Mouse (Mus musculus): Measurements from ENCODE around the gene Ccdc122.
"Not testable (repeated sequence)": the region's sequence is repeated elsewhere in the genome, so short reads cannot be mapped to it uniquely, and the experiment has no call there.

Ccdc122 gene

GRCm38 (mm10) chr14:77053288-77053687 lies 16.7 kb downstream of the Ccdc122 start:
- no peaks in the 10 kb centered on the region for H3K4me1 ChIP-seq (replicated peaks; ENCODE audit: low read depth, low read length)
- TF ChIP-seq NANOG (IDR thresholded peaks at IDR 0.05; ENCODE audit: borderline replicate concordance, low read length) (no peak), CTCF (conservative IDR thresholded peaks at IDR 0.05; ENCODE audit: low read length) (peak; percentile 7; the same call in 1 of the 2 replicates)
- H3K36me3 ChIP-seq (ENCODE audit: insufficient read depth, low read length) = no peaks in the 10 kb centered on the region
- no peak overlapping the region for H3K4me3 ChIP-seq (replicated peaks; ENCODE audit: low read length)
- peaks cover 5% of the 10 kb centered on the region; the same call in 1 of the 2 replicates for H3K27me3 ChIP-seq (ENCODE audit: insufficient read depth, low read length)
- H3K9me3 ChIP-seq (ENCODE audit: low read length) = peaks cover 9% of the 10 kb centered on the region

DNA sequence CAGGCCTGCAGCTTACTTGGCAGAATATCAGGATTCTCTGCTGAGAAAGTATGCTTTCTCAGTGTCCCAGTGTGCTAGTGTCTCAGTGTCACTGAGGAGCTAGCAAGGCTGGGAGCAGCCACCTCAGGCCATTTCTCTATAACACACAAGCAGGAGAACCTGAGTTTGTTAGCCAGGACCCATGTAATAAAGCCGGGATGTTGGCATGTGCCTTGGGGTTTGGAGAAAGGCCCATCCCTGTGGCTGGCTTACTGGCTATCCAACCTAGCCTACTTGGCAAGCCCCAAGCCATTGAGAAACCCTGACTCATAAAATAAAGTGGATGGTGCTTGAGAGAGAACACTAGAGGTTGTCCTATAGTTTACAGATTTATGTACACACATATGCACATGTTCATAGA lies 32.8 kb downstream of the Ccdc122 start:
- no peak for TF ChIP-seq NANOG (IDR thresholded peaks at IDR 0.05; ENCODE audit: borderline replicate concordance, low read length)
- no peaks in the 10 kb centered on the region for H3K4me1 ChIP-seq (replicated peaks; ENCODE audit: low read depth, low read length)
- H3K36me3 ChIP-seq (ENCODE audit: insufficient read depth, low read length) = no peaks in the 10 kb centered on the region
- H3K4me3 ChIP-seq (replicated peaks; ENCODE audit: low read length) = no peak overlapping the region
- no peaks in the 10 kb centered on the region for H3K27me3 ChIP-seq (ENCODE audit: insufficient read depth, low read length)
- no peaks in the 10 kb centered on the region for H3K9me3 ChIP-seq (ENCODE audit: low read length)

GRCm38 (mm10) chr14:77081248-77081647 lies 44.7 kb downstream of the Ccdc122 start:
- TF ChIP-seq POU5F1 (IDR thresholded peaks at IDR 0.05; ENCODE audit: borderline replicate concordance, low read length) (no peak), NANOG (IDR thresholded peaks at IDR 0.05; ENCODE audit: borderline replicate concordance, low read length) (no peak), CTCF (conservative IDR thresholded peaks at IDR 0.05; ENCODE audit: low read length) (no peak)
- no peak overlapping the region for H3K4me3 ChIP-seq (replicated peaks; ENCODE audit: low read length)
- H3K4me1 ChIP-seq (replicated peaks; ENCODE audit: low read depth, low read length) = no peaks in the 10 kb centered on the region
- H3K9me3 ChIP-seq (ENCODE audit: low read length) = no peaks in the 10 kb centered on the region
- H3K36me3 ChIP-seq (ENCODE audit: insufficient read depth, low read length) = no peaks in the 10 kb centered on the region
- no peaks in the 10 kb centered on the region for H3K27me3 ChIP-seq (ENCODE audit: insufficient read depth, low read length)

DNA sequence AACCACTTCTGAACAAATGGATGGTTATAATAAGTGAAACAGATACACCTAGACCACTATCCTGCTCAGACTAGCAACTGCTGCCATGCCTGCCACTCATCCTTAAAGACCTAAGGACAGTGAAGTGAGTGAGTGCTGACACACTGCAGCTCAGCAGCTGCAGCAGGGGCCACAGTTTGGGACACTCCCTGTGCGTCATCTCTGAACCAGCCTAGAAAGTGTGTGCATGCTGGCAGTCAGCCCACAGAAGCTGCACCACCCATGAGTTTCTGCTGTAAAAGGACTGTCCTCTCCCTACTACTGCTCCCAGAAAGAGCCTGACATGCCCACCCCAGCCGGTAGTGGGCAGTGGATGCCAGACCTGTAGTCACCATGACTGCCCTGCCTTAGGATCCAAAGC lies 63.7 kb downstream of the Ccdc122 start:
- Histone ChIP-seq H3K36me3 (ENCODE audit: insufficient read depth, low read length) (no peaks in the 10 kb centered on the region), H3K9me3 (ENCODE audit: low read length) (peaks cover 7% of the 10 kb centered on the region; the same call in 1 of the 2 replicates), H3K4me1 (replicated peaks; ENCODE audit: low read depth, low read length) (no peaks in the 10 kb centered on the region), H3K4me3 (replicated peaks; ENCODE audit: low read length) (no peak overlapping the region), H3K27me3 (ENCODE audit: insufficient read depth, low read length) (no peaks in the 10 kb centered on the region)
- TF ChIP-seq CTCF (conservative IDR thresholded peaks at IDR 0.05; ENCODE audit: low read length) (no peak), POU5F1 (IDR thresholded peaks at IDR 0.05; ENCODE audit: borderline replicate concordance, low read length) (no peak), NANOG (IDR thresholded peaks at IDR 0.05; ENCODE audit: borderline replicate concordance, low read length) (no peak)

GRCm38 (mm10) chr14:77110622-77111021 lies 74.0 kb downstream of the Ccdc122 start:
- H3K36me3 ChIP-seq (ENCODE audit: insufficient read depth, low read length); H3K4me1 ChIP-seq (replicated peaks; ENCODE audit: low read depth, low read length); H3K9me3 ChIP-seq (ENCODE audit: low read length); H3K27me3 ChIP-seq (ENCODE audit: insufficient read depth, low read length); H3K4me3 ChIP-seq (replicated peaks; ENCODE audit: low read length): not testable (repeated sequence)

- H3K27me3 ChIP-seq (ENCODE audit: insufficient read depth, low read length) = no peaks in the 10 kb centered on the region
- H3K4me1 ChIP-seq (replicated peaks; ENCODE audit: low read depth, low read length) = no peaks in the 10 kb centered on the region
- TF ChIP-seq POU5F1 (IDR thresholded peaks at IDR 0.05; ENCODE audit: borderline replicate concordance, low read length) = no peak
- peaks cover 5% of the 10 kb centered on the region for H3K9me3 ChIP-seq (ENCODE audit: low read length)
- no peaks in the 10 kb centered on the region for H3K36me3 ChIP-seq (ENCODE audit: insufficient read depth, low read length)
- no peak overlapping the region for H3K4me3 ChIP-seq (replicated peaks; ENCODE audit: low read length)
Measured at GRCm38 (mm10) chr14:77130612-77131011, 94.0 kb downstream of the Ccdc122 start.

DNA sequence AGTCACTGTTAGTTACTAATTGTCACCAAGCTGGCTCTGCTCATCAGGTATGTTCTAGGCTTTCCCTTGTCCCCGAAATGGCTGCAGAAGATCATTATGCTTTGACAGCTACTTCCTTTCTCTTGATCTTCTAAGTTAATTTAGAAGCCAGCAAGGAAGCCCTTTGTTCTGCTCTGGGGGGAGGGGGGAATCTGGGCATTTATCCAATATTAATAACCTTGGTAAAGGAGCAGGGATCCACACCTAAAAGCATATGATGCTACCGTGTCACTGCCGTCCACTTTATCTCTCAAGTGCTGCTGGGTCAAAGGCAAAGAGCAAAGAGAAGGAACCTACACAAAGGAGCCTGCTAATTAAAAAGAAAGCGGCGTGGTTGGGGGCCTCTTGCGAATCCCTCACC lies 100.4 kb downstream of the Ccdc122 start:
- Histone ChIP-seq H3K27me3 (ENCODE audit: insufficient read depth, low read length) (peaks cover 15% of the 10 kb centered on the region), H3K4me3 (replicated peaks; ENCODE audit: low read length) (no peak overlapping the region), H3K4me1 (replicated peaks; ENCODE audit: low read depth, low read length) (no peaks in the 10 kb centered on the region), H3K9me3 (ENCODE audit: low read length) (peaks cover 13% of the 10 kb centered on the region), H3K36me3 (ENCODE audit: insufficient read depth, low read length) (no peaks in the 10 kb centered on the region)
- TF ChIP-seq CTCF (conservative IDR thresholded peaks at IDR 0.05; ENCODE audit: low read length) = no peak
- TF ChIP-seq NANOG (IDR thresholded peaks at IDR 0.05; ENCODE audit: borderline replicate concordance, low read length) = no peak
- no peak for TF ChIP-seq POU5F1 (IDR thresholded peaks at IDR 0.05; ENCODE audit: borderline replicate concordance, low read length)

- H3K36me3 ChIP-seq (ENCODE audit: insufficient read depth, low read length) = no peaks in the 10 kb centered on the region
- peaks cover 15% of the 10 kb centered on the region for H3K27me3 ChIP-seq (ENCODE audit: insufficient read depth, low read length)
- peaks cover 9% of the 10 kb centered on the region; the same call in 1 of the 2 replicates for H3K9me3 ChIP-seq (ENCODE audit: low read length)
- TF ChIP-seq NANOG (IDR thresholded peaks at IDR 0.05; ENCODE audit: borderline replicate concordance, low read length) = no peak
- TF ChIP-seq CTCF (conservative IDR thresholded peaks at IDR 0.05; ENCODE audit: low read length) = peak; percentile 29
- no peaks in the 10 kb centered on the region for H3K4me1 ChIP-seq (replicated peaks; ENCODE audit: low read depth, low read length)
- no peak overlapping the region for H3K4me3 ChIP-seq (replicated peaks; ENCODE audit: low read length)
Measured at GRCm38 (mm10) chr14:77141324-77142282, 105.0 kb downstream of the Ccdc122 start.

DNA sequence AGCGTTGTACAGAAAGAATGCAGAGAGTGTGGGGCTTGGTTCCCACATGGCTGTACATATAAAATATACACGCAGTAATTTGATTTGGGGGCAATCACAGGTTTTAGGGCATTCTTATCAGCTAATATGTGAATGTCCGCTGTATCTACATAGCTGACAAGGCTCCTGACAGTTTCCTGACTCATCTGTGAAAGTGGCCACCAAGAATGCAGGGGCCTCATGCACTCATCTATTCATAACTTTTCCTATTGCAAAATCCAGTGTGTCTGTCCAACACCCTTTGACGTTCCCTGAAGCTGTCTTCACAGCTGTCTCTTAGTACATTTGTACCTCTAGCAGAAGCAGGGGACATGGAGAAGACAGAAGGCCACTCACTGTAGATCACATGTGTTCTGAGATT lies 108.5 kb downstream of the Ccdc122 start:
- Histone ChIP-seq H3K9me3 (ENCODE audit: low read length) (peaks cover 17% of the 10 kb centered on the region), H3K4me3 (replicated peaks; ENCODE audit: low read length) (no peak overlapping the region), H3K4me1 (replicated peaks; ENCODE audit: low read depth, low read length) (peaks cover under 1% of the 10 kb centered on the region; the same call in 1 of the 2 replicates), H3K27me3 (ENCODE audit: insufficient read depth, low read length) (peaks cover 10% of the 10 kb centered on the region), H3K36me3 (ENCODE audit: insufficient read depth, low read length) (no peaks in the 10 kb centered on the region)
- TF ChIP-seq NANOG (IDR thresholded peaks at IDR 0.05; ENCODE audit: borderline replicate concordance, low read length) (no peak), POU5F1 (IDR thresholded peaks at IDR 0.05; ENCODE audit: borderline replicate concordance, low read length) (no peak), CTCF (conservative IDR thresholded peaks at IDR 0.05; ENCODE audit: low read length) (no peak)
